Mouse (Mus musculus): ENCODE results near the gene Tmem131. TPM values are rescaled to one million over a fixed set of nuclear protein-coding genes. Genes with fewer than 3 reads are reported as not detected.

The Tmem131 gene
- polyA plus RNA-seq, 1 experiment: 17.8 TPM

DNA sequence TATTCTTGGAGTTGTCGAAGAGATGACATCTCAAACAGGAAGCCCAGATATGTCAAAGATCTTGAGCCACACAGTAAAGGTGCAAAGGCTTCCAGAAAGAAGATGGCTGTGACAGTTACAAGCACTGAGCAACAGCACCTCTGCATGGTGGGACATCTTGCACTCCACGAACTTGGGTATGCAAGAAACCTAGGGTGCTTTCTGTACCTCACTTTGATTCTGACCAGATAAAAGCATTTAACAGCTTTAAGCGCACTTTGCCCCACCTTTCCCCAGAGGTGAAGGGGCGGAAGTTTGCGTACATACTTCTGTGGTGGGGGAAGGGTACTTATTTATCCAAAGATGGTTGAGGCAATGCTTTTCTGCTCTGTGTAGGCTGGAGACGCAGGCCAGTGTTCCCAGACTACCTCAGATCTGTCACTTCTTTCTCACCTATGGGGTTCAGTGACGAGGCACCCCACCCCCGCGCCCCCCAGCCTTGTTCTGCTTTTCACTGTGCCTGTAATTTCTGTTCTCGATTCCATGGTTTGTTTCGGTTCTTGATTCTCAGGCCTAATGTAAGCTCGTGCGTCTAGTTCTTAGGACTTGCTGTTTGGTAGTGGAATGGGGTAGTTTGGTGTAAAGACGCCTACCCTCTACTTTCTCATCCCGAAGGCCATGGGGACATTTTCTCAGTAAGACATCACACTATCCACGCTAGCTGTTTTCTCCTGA is 17.2 kb upstream of the Tmem131 start:
- Histone ChIP-seq H3K4me3 (ENCODE audit: insufficient read depth, low read depth, low read length) (no peak overlapping the region), H3K4me1 (ENCODE audit: control insufficient read depth, insufficient read depth, insufficient read length, low read length) (no peaks in the 10 kb centered on the region), H3K27ac (replicated peaks; ENCODE audit: low read depth, low read length) (no peak overlapping the region)

DNA sequence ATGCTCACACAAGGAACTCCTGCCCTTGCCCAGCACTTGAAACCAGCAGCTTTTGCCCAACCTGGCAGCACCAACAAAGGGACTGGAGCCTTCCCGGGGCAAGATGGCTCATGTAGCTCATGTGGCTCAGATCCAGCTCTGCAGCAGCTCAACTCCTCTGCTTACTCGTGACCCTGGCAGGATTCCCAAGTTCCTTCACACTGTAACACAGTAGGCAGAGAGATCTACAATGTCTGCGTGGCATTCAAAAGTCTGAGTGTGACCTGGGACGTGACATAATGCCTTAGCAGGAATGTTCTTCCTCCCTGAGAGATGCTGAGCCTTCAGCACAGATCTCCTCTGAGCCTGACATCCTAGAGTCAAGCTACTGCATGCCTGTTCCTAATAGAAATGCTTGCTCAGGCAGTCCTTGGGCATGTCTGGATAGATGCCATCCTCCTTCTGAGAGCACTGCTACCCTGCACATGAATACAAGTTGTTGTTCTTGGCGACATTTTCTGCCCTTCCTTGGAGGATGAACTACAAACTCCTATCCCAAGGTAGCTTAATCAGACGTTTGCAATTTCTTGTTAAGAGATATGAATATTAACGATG is 6.2 kb upstream of the Tmem131 start:
- Histone ChIP-seq H3K27ac (replicated peaks; ENCODE audit: low read depth, low read length) (peak overlapping the region; percentile 20; the same call in 1 of the 2 replicates), H3K4me3 (ENCODE audit: insufficient read depth, low read depth, low read length) (no peak overlapping the region), H3K4me1 (ENCODE audit: control insufficient read depth, insufficient read depth, insufficient read length, low read length) (no peaks in the 10 kb centered on the region)

DNA sequence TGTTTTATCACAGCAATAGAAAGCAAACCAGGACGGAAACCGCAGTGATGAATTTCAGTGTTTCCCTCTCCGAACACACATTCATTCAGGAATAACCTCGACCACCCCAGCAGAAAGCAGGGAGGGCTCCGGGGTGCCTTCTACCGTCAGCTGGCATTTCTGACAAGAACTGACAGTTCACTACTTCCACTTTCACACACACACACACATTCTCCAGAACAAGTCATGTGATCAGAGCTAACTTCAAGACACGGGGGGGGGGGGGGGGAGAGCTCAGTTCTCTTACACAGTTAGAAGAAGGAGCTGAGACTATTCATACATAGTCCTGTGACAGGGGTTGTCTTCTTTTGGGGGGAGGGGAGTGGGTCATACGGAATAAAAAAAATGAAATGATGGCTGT is 4.0 kb upstream of the Tmem131 start:
- H3K4me1 ChIP-seq (ENCODE audit: control insufficient read depth, insufficient read depth, insufficient read length, low read length): no peaks in the 10 kb centered on the region
- no peak overlapping the region for H3K4me3 ChIP-seq (ENCODE audit: insufficient read depth, low read depth, low read length)
- H3K27ac ChIP-seq (replicated peaks; ENCODE audit: low read depth, low read length): no peak overlapping the region

DNA sequence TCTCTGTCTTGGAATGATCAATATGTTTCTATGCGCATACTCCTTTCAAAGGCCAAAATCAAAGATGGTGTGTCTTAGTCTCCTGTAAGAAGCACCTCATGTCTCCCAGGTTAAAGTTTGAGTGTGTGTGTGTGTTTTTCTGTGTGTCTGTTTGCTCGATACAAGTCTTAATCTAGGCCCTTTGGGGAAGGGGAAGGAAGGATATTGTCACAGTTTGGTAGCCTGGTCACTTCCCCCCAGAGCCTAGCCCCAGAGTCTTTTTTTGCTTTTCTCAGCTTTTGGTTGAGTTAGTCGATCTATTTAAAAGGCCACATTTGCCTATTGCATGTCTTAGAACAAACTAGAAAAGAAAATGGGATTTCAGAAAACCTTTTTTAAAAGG is 3.1 kb downstream of the Tmem131 start:
- Histone ChIP-seq H3K4me3 (ENCODE audit: insufficient read depth, low read depth, low read length) (peak overlapping the region; percentile 66), H3K27ac (replicated peaks; ENCODE audit: low read depth, low read length) (peak overlapping the region; percentile 89), H3K4me1 (ENCODE audit: control insufficient read depth, insufficient read depth, insufficient read length, low read length) (no peaks in the 10 kb centered on the region; the same call in 1 of the 2 replicates)

DNA sequence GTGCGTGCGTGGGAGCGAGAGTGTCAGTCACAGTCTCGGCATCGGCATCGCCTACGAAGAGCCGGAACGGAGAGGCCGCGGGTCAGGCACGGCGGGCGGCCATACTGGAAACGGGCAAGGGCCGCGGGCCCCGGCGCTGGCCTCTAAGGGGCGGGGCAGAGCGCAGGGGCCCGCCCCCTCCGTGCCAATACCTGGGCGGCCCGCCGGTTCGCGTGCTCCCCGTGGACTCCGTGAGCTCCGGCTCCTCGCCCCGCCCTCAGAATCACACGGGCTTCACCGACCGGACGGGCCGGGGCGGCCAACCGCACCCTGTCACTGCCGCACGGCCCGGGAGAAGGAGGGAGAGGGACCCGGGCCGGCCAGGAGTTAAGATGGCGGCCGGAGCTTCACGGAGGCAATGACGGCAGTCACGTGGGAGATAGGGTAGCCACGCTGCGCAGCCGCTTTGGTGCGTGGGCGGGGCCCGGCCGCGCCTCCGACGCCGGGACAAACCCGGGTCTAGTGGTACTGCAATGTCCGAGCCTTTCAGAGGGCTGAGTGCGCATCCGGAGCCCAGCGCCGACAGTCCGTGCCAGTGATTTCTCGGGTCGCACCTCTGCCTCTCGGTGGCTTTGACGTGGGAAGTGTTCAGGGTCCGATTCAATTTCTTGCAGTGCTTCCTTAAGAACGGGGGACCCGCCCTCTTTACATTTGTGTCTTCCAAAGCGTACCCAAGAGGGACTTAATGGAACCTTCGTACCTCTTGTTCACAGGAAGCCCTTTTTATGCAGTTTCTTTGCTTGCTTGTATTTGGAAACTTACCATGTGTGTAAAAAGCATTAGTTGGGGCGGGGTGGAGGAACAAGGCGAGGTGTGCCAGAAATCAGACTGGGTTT is 3.7 kb downstream of the Tmem131 start:
- peak overlapping the region; percentile 98 for H3K27ac ChIP-seq (replicated peaks; ENCODE audit: low read depth, low read length)
- no peaks in the 10 kb centered on the region; the same call in 1 of the 2 replicates for H3K4me1 ChIP-seq (ENCODE audit: control insufficient read depth, insufficient read depth, insufficient read length, low read length)
- H3K4me3 ChIP-seq (ENCODE audit: insufficient read depth, low read depth, low read length): peak overlapping the region; percentile 99

DNA sequence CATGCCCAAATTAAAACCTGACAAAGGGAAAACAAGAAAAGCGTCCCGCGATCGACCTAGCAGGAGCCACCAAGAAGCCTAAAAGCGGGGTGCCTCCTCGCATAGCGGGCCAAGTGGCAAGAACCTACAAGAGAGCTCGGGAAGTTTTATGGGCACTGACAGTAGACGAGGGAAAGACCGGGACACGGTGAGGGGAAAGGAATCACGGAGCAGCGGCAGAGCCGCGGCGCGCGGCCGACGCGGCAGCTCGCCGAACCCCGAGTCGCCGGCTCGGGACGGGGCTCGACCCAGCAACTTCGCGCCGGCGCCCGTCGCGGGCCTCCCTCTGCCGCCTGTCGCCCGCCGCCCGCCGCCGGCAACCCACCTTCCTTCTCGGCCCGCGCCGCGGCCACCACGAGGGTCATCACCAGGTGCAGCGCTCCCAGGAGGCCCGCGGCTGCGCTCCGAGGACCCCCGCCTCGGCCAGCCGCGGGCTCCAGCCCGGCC is 4.6 kb downstream of the Tmem131 start:
- H3K4me3 ChIP-seq (ENCODE audit: insufficient read depth, low read depth, low read length): peak overlapping the region; percentile 99
- H3K4me1 ChIP-seq (ENCODE audit: control insufficient read depth, insufficient read depth, insufficient read length, low read length): peaks cover 2% of the 10 kb centered on the region; the same call in 1 of the 2 replicates
- peak overlapping the region; percentile 96 for H3K27ac ChIP-seq (replicated peaks; ENCODE audit: low read depth, low read length)

DNA sequence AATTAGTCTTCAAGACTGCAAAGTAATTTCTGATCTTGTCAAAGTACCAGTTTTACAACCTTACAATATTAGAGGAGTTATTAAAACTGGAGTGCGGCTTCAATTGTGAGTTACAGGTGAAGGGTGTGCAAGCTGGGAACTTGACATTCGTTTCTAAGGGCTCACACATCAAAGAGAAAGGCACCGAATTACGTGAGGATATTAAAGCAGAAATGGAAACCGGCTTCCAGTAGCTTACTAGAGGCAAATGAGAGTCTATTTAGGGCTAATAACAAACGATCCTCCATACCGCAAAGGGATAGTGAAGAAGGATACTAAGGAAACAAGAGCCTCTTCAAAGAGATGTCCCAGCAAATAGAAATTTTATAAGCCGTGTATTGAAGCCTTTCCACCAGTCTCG is 5.1 kb downstream of the Tmem131 start:
- Histone ChIP-seq H3K4me1 (ENCODE audit: control insufficient read depth, insufficient read depth, insufficient read length, low read length) (peaks cover 2% of the 10 kb centered on the region; the same call in 1 of the 2 replicates), H3K4me3 (ENCODE audit: insufficient read depth, low read depth, low read length) (peak overlapping the region; percentile 99), H3K27ac (replicated peaks; ENCODE audit: low read depth, low read length) (peak overlapping the region; percentile 96)

DNA sequence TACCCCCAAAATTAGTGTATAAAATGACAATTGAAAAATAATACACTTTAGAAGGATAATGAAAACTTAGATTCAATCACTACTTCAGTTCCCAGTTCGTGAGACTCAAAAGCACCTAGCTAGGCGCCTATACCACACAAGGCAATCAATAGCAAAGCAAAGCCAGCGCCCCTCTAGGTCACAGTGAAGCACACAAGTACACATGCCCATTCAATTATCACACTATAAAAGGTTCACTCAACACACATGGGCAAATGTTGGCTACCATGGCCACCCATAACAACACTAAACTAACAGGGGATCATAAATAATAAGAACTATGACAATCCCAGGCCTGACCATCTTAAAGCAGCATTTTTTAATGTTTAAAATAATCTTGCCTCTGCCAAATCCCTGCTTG is 5.8 kb downstream of the Tmem131 start:
- Histone ChIP-seq H3K27ac (replicated peaks; ENCODE audit: low read depth, low read length) (no peak overlapping the region), H3K4me1 (ENCODE audit: control insufficient read depth, insufficient read depth, insufficient read length, low read length) (peaks cover 2% of the 10 kb centered on the region; the same call in 1 of the 2 replicates), H3K4me3 (ENCODE audit: insufficient read depth, low read depth, low read length) (peak overlapping the region; percentile 19; the same call in 1 of the 2 replicates)

DNA sequence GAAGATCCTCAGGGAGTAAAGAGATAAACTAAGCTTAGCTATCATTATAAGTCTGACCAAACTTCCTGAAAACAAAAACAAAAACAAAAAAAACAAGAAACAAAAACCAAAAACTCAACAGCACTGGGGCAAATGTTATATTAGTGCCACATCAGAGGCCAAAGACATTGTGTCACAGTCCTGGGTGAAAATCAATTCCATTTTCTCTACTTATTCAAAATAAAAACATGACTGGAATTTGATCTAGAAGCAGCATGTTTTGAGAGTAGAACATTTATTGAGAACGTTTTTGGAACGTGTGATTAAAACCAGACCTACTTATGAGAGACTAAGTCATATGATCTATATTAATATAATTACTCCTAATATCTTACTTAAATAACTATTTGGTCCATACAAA is 6.5 kb downstream of the Tmem131 start:
- Histone ChIP-seq H3K4me3 (ENCODE audit: insufficient read depth, low read depth, low read length) (no peak overlapping the region), H3K4me1 (ENCODE audit: control insufficient read depth, insufficient read depth, insufficient read length, low read length) (peaks cover 2% of the 10 kb centered on the region; the same call in 1 of the 2 replicates), H3K27ac (replicated peaks; ENCODE audit: low read depth, low read length) (no peak overlapping the region)

DNA sequence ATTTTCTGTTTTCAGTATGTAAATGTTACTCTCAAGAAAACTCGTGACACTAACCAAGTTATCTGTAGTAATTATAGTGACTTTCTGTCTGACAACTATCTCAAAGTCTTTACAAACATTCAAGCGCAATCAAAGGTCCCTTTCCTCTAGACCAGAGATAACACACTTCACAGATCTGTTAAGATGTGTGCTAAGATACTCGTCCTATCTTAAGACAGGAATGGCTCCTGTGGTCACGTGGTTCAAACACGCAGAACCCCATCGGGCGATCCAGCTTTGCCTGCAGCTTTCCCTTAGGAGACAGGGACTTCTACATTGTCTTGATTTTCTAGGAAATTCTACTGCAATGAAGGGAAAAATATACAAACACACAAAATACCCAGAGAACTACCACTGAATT is 6.9 kb downstream of the Tmem131 start:
- no peak overlapping the region for H3K27ac ChIP-seq (replicated peaks; ENCODE audit: low read depth, low read length)
- H3K4me3 ChIP-seq (ENCODE audit: insufficient read depth, low read depth, low read length): no peak overlapping the region
- peaks cover 2% of the 10 kb centered on the region; the same call in 1 of the 2 replicates for H3K4me1 ChIP-seq (ENCODE audit: control insufficient read depth, insufficient read depth, insufficient read length, low read length)

DNA sequence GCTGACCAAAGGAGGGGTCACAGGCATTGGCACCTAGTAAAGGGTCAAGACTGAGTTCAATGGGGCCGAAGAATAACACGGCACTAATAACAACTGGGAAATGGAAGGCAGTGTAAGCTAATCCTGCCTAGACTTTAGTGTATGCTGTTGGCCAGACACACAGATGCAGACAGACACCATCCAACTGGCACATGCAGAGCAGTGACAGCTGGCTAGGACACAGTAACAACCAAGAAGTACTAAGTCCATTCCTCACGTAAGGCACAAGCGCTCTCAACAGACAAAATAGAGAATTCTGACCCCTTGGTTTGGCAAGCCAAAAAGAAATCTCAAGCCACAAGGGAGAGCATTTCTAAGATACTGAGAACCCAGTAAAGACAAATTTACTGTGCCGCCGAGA is 8.7 kb downstream of the Tmem131 start:
- no peak overlapping the region for H3K4me3 ChIP-seq (ENCODE audit: insufficient read depth, low read depth, low read length)
- 0 out of 2 replicates have a peak, but pooled peaks cover 2% of the 10 kb centered on the region for H3K4me1 ChIP-seq (ENCODE audit: control insufficient read depth, insufficient read depth, insufficient read length, low read length)
- no peak overlapping the region for H3K27ac ChIP-seq (replicated peaks; ENCODE audit: low read depth, low read length)

DNA sequence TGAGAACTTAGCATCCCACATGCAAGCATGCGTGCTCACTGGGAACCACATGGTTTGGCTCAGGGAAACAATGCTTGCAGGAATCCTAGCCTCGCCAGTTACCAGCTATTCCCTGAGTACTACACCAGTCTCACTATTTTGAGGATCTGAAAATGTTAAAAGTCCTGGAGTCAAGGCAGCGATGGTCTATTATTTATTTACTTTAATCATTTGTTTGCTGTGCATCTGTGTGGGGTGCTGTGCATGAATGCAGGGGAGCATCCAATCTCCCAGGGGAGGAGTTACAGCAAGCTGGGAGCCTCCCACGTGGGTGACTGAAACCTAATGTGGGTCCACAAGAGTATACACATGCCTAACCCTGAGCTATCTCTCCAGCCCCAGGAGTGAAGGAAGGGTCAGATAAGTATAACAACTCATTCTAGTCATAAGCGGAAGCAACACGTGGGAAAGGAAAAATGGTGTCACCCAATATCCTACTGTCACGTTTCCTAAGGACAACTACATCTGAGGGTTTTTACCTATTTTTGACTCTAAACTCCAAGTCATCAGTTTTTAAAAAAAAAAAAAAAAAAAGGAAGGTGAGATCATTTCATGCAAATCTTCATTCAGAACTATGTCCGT is 9.4 kb downstream of the Tmem131 start:
- no peak overlapping the region for H3K4me3 ChIP-seq (ENCODE audit: insufficient read depth, low read depth, low read length)
- no peak overlapping the region for H3K27ac ChIP-seq (replicated peaks; ENCODE audit: low read depth, low read length)
- H3K4me1 ChIP-seq (ENCODE audit: control insufficient read depth, insufficient read depth, insufficient read length, low read length): 0 out of 2 replicates have a peak, but pooled peaks cover 4% of the 10 kb centered on the region

DNA sequence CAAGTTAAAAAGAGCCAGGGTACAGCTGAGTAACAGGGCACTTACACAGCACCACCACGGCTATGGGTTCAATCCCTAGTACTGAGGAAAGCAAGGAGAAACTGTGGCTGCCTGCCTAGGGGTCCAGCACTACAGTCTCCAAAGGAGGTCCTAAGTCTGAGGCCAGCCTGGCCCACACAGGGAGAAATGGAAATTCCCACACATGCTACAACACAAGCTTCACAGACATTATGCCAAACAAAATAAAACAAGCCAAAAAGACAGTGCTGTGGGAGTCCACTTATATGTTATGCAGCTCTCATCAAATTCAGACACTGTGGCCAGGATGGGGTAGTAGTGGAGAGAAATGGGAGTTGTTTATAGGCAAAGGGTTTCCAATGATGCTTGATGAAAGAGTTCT is 11.2 kb downstream of the Tmem131 start:
- Histone ChIP-seq H3K4me3 (ENCODE audit: insufficient read depth, low read depth, low read length) (no peak overlapping the region), H3K27ac (replicated peaks; ENCODE audit: low read depth, low read length) (no peak overlapping the region), H3K4me1 (ENCODE audit: control insufficient read depth, insufficient read depth, insufficient read length, low read length) (peaks cover 14% of the 10 kb centered on the region; the same call in 1 of the 2 replicates)

DNA sequence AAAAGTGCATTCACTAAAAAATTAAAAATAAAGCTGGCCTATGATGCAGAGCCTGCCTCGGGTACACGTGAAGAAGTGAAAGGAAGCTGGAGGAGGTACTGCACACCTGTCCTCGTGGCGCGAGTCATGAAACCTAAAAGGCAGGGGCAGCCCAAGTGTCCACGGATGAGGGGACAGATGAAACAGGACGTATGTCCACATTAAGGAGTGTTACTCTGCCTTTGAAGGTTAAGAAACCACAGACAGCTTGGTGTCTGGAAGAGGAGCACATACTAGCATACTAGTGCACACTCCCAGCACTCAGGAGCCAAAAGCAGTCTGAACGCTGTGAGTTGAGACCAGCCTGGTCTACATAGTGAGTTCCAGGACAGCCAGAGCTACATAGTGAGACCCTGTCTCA is 12.6 kb downstream of the Tmem131 start:
- Histone ChIP-seq H3K4me3 (ENCODE audit: insufficient read depth, low read depth, low read length) (no peak overlapping the region), H3K27ac (replicated peaks; ENCODE audit: low read depth, low read length) (no peak overlapping the region), H3K4me1 (ENCODE audit: control insufficient read depth, insufficient read depth, insufficient read length, low read length) (peaks cover 17% of the 10 kb centered on the region; the same call in 1 of the 2 replicates)

DNA sequence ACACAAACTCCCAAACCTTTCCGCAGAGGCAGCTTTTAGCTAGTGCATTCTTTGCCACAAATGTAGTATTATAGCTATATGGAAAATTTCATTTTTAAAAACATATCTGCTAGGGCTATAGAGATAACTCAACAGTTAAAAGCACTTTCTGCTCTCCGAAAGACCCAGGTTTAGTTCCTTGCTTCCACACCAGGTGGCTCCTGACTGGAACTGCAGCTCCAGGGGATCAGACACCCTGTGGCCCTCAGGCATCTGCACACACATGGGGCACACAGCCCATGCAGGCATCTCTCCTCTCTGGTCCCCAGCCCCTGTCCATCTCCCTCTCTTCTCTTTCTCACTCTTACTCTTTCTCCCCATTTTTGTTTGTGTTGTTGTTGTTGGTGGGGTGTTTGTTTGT is 13.5 kb downstream of the Tmem131 start:
- H3K4me1 ChIP-seq (ENCODE audit: control insufficient read depth, insufficient read depth, insufficient read length, low read length): peaks cover 20% of the 10 kb centered on the region; the same call in 1 of the 2 replicates
- no peak overlapping the region for H3K4me3 ChIP-seq (ENCODE audit: insufficient read depth, low read depth, low read length)
- no peak overlapping the region for H3K27ac ChIP-seq (replicated peaks; ENCODE audit: low read depth, low read length)
